In genomic region chr6:31372620-31373019, GRCm38 (mm10) we compare ENCODE assay signal across 17 mouse cellular contexts. TPM values are rescaled to one million over a fixed set of nuclear protein-coding genes. Genes with fewer than 3 reads are reported as not detected.
DNase-seq lines count a peak whose midpoint lies in the region; ATAC-seq lines count a peak whose summit lies in the region.
"Had no signal": no experiment of that assay in that cellular context is flagged by ENCODE, and none has a peak within 500 bp of the region (broad histone marks: within the 10 kb centered on the region; RNA-seq: fewer than 3 reads in every experiment).

No protein-coding gene starts in this region.

- ATAC-seq in heart, embryonic 16.5 days (replicated peaks; ENCODE audit: extremely low read depth, insufficient read depth, low FRiP score) = peak; percentile 52; the same call in 1 of the 2 replicates
- ATAC-seq in heart, embryonic 11.5 days (replicated peaks; ENCODE audit: insufficient number of reproducible peaks, low FRiP score, low TSS enrichment) = no peak
- no peak for ATAC-seq in embryonic facial prominence, embryonic 11.5 days (replicated peaks; ENCODE audit: insufficient number of reproducible peaks, low FRiP score, low TSS enrichment, low read depth)
- ATAC-seq: CD4-positive, CD25-positive, alpha-beta regulatory T cell, adult 4 months; midbrain, embryonic 13.5 days had no signal

- H3K27me3 ChIP-seq in heart, embryonic 16.5 days (ENCODE audit: control insufficient read depth, insufficient read depth, low read length) = no peaks in the 10 kb centered on the region
- H3K27me3 ChIP-seq in heart, embryonic 11.5 days (ENCODE audit: control insufficient read depth, insufficient read depth, low read length) = no peaks in the 10 kb centered on the region
- no peaks in the 10 kb centered on the region for H3K27me3 ChIP-seq in embryonic facial prominence, embryonic 11.5 days (ENCODE audit: control insufficient read depth, insufficient read depth, low read length)
- H3K27me3 ChIP-seq: embryonic facial prominence, embryonic 12.5 days; heart, embryonic 15.5 days; midbrain, embryonic 13.5 days had no signal

- H3K4me3 ChIP-seq in heart, embryonic 16.5 days (ENCODE audit: low read length) = no peak overlapping the region
- no peak overlapping the region for H3K4me3 ChIP-seq in heart, embryonic 11.5 days (ENCODE audit: low read depth, low read length)
- no peak overlapping the region for H3K4me3 ChIP-seq in embryonic facial prominence, embryonic 11.5 days (ENCODE audit: low read depth, low read length)
- H3K4me3 ChIP-seq: embryonic facial prominence, embryonic 12.5 days; forebrain, embryonic 10.5 days; heart, embryonic 15.5 days; midbrain, embryonic 13.5 days had no signal

- H3K9me3 ChIP-seq in heart, embryonic 16.5 days (replicated peaks; ENCODE audit: control insufficient read depth, low read length) = no peaks in the 10 kb centered on the region
- H3K9me3 ChIP-seq in heart, embryonic 11.5 days (replicated peaks; ENCODE audit: control insufficient read depth, low read length) = no peaks in the 10 kb centered on the region
- H3K9me3 ChIP-seq in embryonic facial prominence, embryonic 11.5 days (replicated peaks; ENCODE audit: control insufficient read depth, low read length) = no peaks in the 10 kb centered on the region
- H3K9me3 ChIP-seq: embryonic facial prominence, embryonic 12.5 days; forebrain, embryonic 10.5 days; heart, embryonic 15.5 days; midbrain, embryonic 13.5 days had no signal

- H3K27ac ChIP-seq in heart, embryonic 16.5 days (ENCODE audit: low read length) = no peak overlapping the region
- no peak overlapping the region for H3K27ac ChIP-seq in heart, embryonic 11.5 days (ENCODE audit: low read depth, low read length)
- H3K27ac ChIP-seq in embryonic facial prominence, embryonic 11.5 days (replicated peaks; ENCODE audit: low read depth, low read length) = no peak overlapping the region
- H3K27ac ChIP-seq: embryonic facial prominence, embryonic 12.5 days; forebrain, embryonic 10.5 days; heart, embryonic 15.5 days; midbrain, embryonic 13.5 days had no signal

- H3K9ac ChIP-seq in heart, embryonic 16.5 days (ENCODE audit: low read length) = no peak overlapping the region
- no peak overlapping the region for H3K9ac ChIP-seq in heart, embryonic 11.5 days (ENCODE audit: low read depth, low read length)
- H3K9ac ChIP-seq in embryonic facial prominence, embryonic 11.5 days (replicated peaks; ENCODE audit: low read length) = no peak overlapping the region
- H3K9ac ChIP-seq: embryonic facial prominence, embryonic 12.5 days; heart, embryonic 15.5 days; midbrain, embryonic 13.5 days had no signal

- H3K36me3 ChIP-seq in heart, embryonic 16.5 days (ENCODE audit: control insufficient read depth, insufficient read depth) = no peaks in the 10 kb centered on the region
- no peaks in the 10 kb centered on the region for H3K36me3 ChIP-seq in heart, embryonic 11.5 days (ENCODE audit: control insufficient read depth, insufficient read depth, low read length)
- H3K36me3 ChIP-seq in embryonic facial prominence, embryonic 11.5 days (replicated peaks; ENCODE audit: control insufficient read depth, insufficient read depth, low read depth, low read length) = no peaks in the 10 kb centered on the region
- H3K36me3 ChIP-seq: embryonic facial prominence, embryonic 12.5 days; forebrain, embryonic 10.5 days; heart, embryonic 15.5 days; midbrain, embryonic 13.5 days had no signal

- DNase-seq in ES-CJ7 (ENCODE audit: low read depth, low spot score) = peak; percentile 78
- DNase-seq in embryonic facial prominence, embryonic 11.5 days (ENCODE audit: low spot score) = peak; percentile 41
- DNase-seq in kidney, postnatal 25 days = peak; percentile 53 to 67
- no peak for DNase-seq in urinary bladder, postnatal 4 days (ENCODE audit: low spot score in 2 of 2)
- DNase-seq in urinary bladder, postnatal 10 days (ENCODE audit: low spot score) = no peak
- no peak for DNase-seq in layer of hippocampus, postnatal 36 days
- DNase-seq: adrenal gland, postnatal 14 days; lung, postnatal 36 days; right cerebral cortex, postnatal 4 days; thymus, postnatal 25 days had no signal

- peaks cover 17% of the 10 kb centered on the region; the same call in 1 of the 2 replicates for H3K4me1 ChIP-seq in heart, embryonic 16.5 days (ENCODE audit: control insufficient read depth, insufficient read depth, low read length)
- H3K4me1 ChIP-seq in heart, embryonic 11.5 days (ENCODE audit: control insufficient read depth, insufficient read depth, low read length) = peaks cover 9% of the 10 kb centered on the region; the same call in 1 of the 2 replicates
- H3K4me1 ChIP-seq in embryonic facial prominence, embryonic 11.5 days (ENCODE audit: control insufficient read depth, insufficient read depth, low read length) = no peaks in the 10 kb centered on the region; the same call in 1 of the 2 replicates

- 11% methylated on average over 3 of the region's 3 CpGs for WGBS in heart, embryonic 16.5 days
- WGBS in heart, embryonic 11.5 days (ENCODE audit: insufficient replicate concordance) = 10% methylated on average over 3 of the region's 3 CpGs
- 15% methylated on average over 3 of the region's 3 CpGs for WGBS in embryonic facial prominence, embryonic 11.5 days

- no peak overlapping the region for H3K4me2 ChIP-seq in heart, embryonic 16.5 days (ENCODE audit: low read depth, low read length)
- no peak overlapping the region for H3K4me2 ChIP-seq in heart, embryonic 11.5 days
- H3K4me2 ChIP-seq in embryonic facial prominence, embryonic 11.5 days (ENCODE audit: low read depth, low read length) = no peak overlapping the region
- H3K4me2 ChIP-seq: embryonic facial prominence, embryonic 12.5 days; heart, embryonic 15.5 days; midbrain, embryonic 13.5 days had no signal

RNA-seq across cellular contexts. Expression of gene Mkln1, which starts 25.9 kb away (rescaled TPM):
- 214 and 228 TPM in 2 replicates for polyA plus RNA-seq in heart, embryonic 16.5 days (2015; fragmentation: Nextera tagmentation; extraction: Ambion mirVana)
- 220 and 227 TPM in 2 replicates for polyA plus RNA-seq in heart, embryonic 11.5 days (2014; fragmentation: Nextera tagmentation; extraction: Ambion mirVana)
- 234 and 254 TPM in 2 replicates for polyA plus RNA-seq in embryonic facial prominence, embryonic 11.5 days (2014; fragmentation: Nextera tagmentation; extraction: Ambion mirVana)
- total RNA-seq in layer of hippocampus, postnatal 36 days (2021) = 100 to 1,000 TPM; 162 to 166 TPM

Comparison
In these comparisons a context has a peak if more than half of its experiments do, and no peak if none do; other contexts are left out.
1. DNase-seq: peak in ES-CJ7 (single experiment), embryonic facial prominence, embryonic 11.5 days (single experiment) and kidney, postnatal 25 days (2 of 2); none in urinary bladder, postnatal 4 days (0 of 2), urinary bladder, postnatal 10 days (single experiment) and layer of hippocampus, postnatal 36 days (0 of 2).